Comparison of ENCODE assay signal across 10 mouse cellular contexts in the genomic region with DNA sequence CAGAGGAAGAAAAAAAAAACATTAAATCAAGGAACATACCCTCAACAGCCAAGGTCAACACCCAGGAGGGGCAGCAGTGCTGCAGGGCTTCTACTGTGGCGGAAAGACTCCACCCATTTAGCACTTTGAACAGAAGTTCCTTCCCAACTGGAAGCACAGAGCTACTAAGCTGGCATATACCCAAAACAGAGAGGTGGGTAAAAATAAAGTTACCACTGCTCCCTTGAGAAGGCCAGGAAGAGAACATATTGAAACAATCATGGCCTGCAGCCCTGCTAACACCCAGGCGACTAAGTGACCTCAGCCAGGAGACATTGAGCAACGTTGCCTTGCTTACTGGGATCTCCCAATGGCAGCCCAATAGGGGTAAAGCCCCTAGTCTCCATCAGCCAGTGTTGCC.
DNase-seq lines count a peak whose midpoint lies in the region; ATAC-seq and TF ChIP-seq lines count a peak whose summit lies in the region.
"Had no signal": no experiment of that assay in that cellular context is flagged by ENCODE, and none has a peak within 500 bp of the region (broad histone marks: within the 10 kb centered on the region; RNA-seq: fewer than 3 reads in every experiment).

No protein-coding gene starts in this region.

- H3K4me1 ChIP-seq in limb, embryonic 13.5 days, result peaks cover 43% of the 10 kb centered on the region
- H3K4me1 ChIP-seq in limb, embryonic 10.5 days, result peaks cover 34% of the 10 kb centered on the region
- H3K4me1 ChIP-seq in heart, embryonic 16.5 days (ENCODE audit: control insufficient read depth, insufficient read depth, low read length), result peaks cover 34% of the 10 kb centered on the region
- H3K4me1 ChIP-seq in stomach, postnatal 0 days (replicated peaks; ENCODE audit: control insufficient read depth, insufficient read depth), result no peaks in the 10 kb centered on the region
- H3K4me1 ChIP-seq in midbrain, embryonic 10.5 days, result peaks cover 19% of the 10 kb centered on the region
- H3K4me1 ChIP-seq: liver, embryonic 15.5 days had no signal

- no peaks in the 10 kb centered on the region for H3K27me3 ChIP-seq in limb, embryonic 13.5 days
- no peaks in the 10 kb centered on the region for H3K27me3 ChIP-seq in limb, embryonic 10.5 days (ENCODE audit: low read depth, poor library complexity, severe bottlenecking)
- H3K27me3 ChIP-seq in heart, embryonic 16.5 days (ENCODE audit: control insufficient read depth, insufficient read depth, low read length), result no peaks in the 10 kb centered on the region
- H3K27me3 ChIP-seq in stomach, postnatal 0 days (ENCODE audit: control insufficient read depth, insufficient read depth, low read length), result no peaks in the 10 kb centered on the region
- H3K27me3 ChIP-seq in midbrain, embryonic 10.5 days (ENCODE audit: low read depth, poor library complexity, severe bottlenecking), result no peaks in the 10 kb centered on the region
- H3K27me3 ChIP-seq: embryonic facial prominence, embryonic 12.5 days; liver, embryonic 15.5 days had no signal

- DNase-seq in limb, embryonic 10.5 days (ENCODE audit: low spot score), result no peak
- DNase-seq in kidney, postnatal 4 days, result peak; percentile 20 to 36
- DNase-seq in stomach, postnatal 0 days (ENCODE audit: low spot score), result no peak
- DNase-seq in midbrain, embryonic 10.5 days (ENCODE audit: low spot score), result no peak
- no peak for DNase-seq in layer of hippocampus, adult 9-11 months
- DNase-seq: thymus, postnatal 14 days had no signal

- no peak overlapping the region for H3K4me3 ChIP-seq in limb, embryonic 13.5 days
- no peak overlapping the region for H3K4me3 ChIP-seq in limb, embryonic 10.5 days
- no peak overlapping the region for H3K4me3 ChIP-seq in heart, embryonic 16.5 days (ENCODE audit: low read length)
- no peak overlapping the region for H3K4me3 ChIP-seq in stomach, postnatal 0 days (ENCODE audit: low read depth, low read length)
- no peak overlapping the region for H3K4me3 ChIP-seq in midbrain, embryonic 10.5 days
- H3K4me3 ChIP-seq: embryonic facial prominence, embryonic 12.5 days; liver, embryonic 15.5 days had no signal

- 31% methylated on average over 3 of the region's 3 CpGs for WGBS in limb, embryonic 13.5 days
- WGBS in limb, embryonic 10.5 days, result 72% methylated on average over 3 of the region's 3 CpGs
- 35% methylated on average over 3 of the region's 3 CpGs for WGBS in heart, embryonic 16.5 days
- WGBS in stomach, postnatal 0 days, result 16% methylated on average over 3 of the region's 3 CpGs
- 84% methylated on average over 3 of the region's 3 CpGs for WGBS in midbrain, embryonic 10.5 days

- TF ChIP-seq EP300 in stomach, postnatal 0 days (optimal IDR thresholded peaks at IDR 0.05), result no peak

- no peaks in the 10 kb centered on the region for H3K36me3 ChIP-seq in limb, embryonic 13.5 days
- 0 out of 2 replicates have a peak, but pooled peaks cover 6% of the 10 kb centered on the region for H3K36me3 ChIP-seq in limb, embryonic 10.5 days
- H3K36me3 ChIP-seq in heart, embryonic 16.5 days (ENCODE audit: control insufficient read depth, insufficient read depth), result no peaks in the 10 kb centered on the region
- H3K36me3 ChIP-seq in stomach, postnatal 0 days (ENCODE audit: control insufficient read depth, insufficient read depth, low read length), result no peaks in the 10 kb centered on the region
- H3K36me3 ChIP-seq in midbrain, embryonic 10.5 days, result 0 out of 2 replicates have a peak, but pooled peaks cover 5% of the 10 kb centered on the region
- H3K36me3 ChIP-seq: embryonic facial prominence, embryonic 12.5 days; liver, embryonic 15.5 days had no signal

- no peak for TF ChIP-seq CTCF in stomach, postnatal 0 days (IDR thresholded peaks at IDR 0.05; ENCODE audit: low read depth)

- H3K9ac ChIP-seq in limb, embryonic 13.5 days, result no peak overlapping the region
- H3K9ac ChIP-seq in heart, embryonic 16.5 days (ENCODE audit: low read length), result no peak overlapping the region
- H3K9ac ChIP-seq in stomach, postnatal 0 days (ENCODE audit: low read length), result no peak overlapping the region
- H3K9ac ChIP-seq: embryonic facial prominence, embryonic 12.5 days; liver, embryonic 15.5 days had no signal

- no peak overlapping the region; the same call in 1 of the 2 replicates for H3K4me2 ChIP-seq in limb, embryonic 13.5 days (replicated peaks)
- H3K4me2 ChIP-seq in heart, embryonic 16.5 days (ENCODE audit: low read depth, low read length), result peak overlapping the region; percentile 35; the same call in 1 of the 2 replicates
- no peak overlapping the region for H3K4me2 ChIP-seq in stomach, postnatal 0 days (replicated peaks; ENCODE audit: low read depth)
- H3K4me2 ChIP-seq: embryonic facial prominence, embryonic 12.5 days; liver, embryonic 15.5 days had no signal

- H3K9me3 ChIP-seq in limb, embryonic 13.5 days, result peaks cover 7% of the 10 kb centered on the region; the same call in 1 of the 2 replicates
- no peaks in the 10 kb centered on the region for H3K9me3 ChIP-seq in limb, embryonic 10.5 days (replicated peaks)
- no peaks in the 10 kb centered on the region for H3K9me3 ChIP-seq in heart, embryonic 16.5 days (replicated peaks; ENCODE audit: control insufficient read depth, low read length)
- H3K9me3 ChIP-seq in stomach, postnatal 0 days (ENCODE audit: control insufficient read depth, low read length), result no peaks in the 10 kb centered on the region
- 0 out of 2 replicates have a peak, but pooled peaks cover 7% of the 10 kb centered on the region for H3K9me3 ChIP-seq in midbrain, embryonic 10.5 days (replicated peaks)
- H3K9me3 ChIP-seq: embryonic facial prominence, embryonic 12.5 days; liver, embryonic 15.5 days had no signal

- peak overlapping the region; percentile 52 for H3K27ac ChIP-seq in limb, embryonic 13.5 days
- no peak overlapping the region for H3K27ac ChIP-seq in limb, embryonic 10.5 days
- peak overlapping the region; percentile 57 for H3K27ac ChIP-seq in heart, embryonic 16.5 days (ENCODE audit: low read length)
- H3K27ac ChIP-seq in stomach, postnatal 0 days (replicated peaks), result peak overlapping the region; percentile 40; the same call in 1 of the 2 replicates
- no peak overlapping the region for H3K27ac ChIP-seq in midbrain, embryonic 10.5 days (replicated peaks)
- H3K27ac ChIP-seq: embryonic facial prominence, embryonic 12.5 days; liver, embryonic 15.5 days had no signal

- no peak for ATAC-seq in limb, embryonic 13.5 days (ENCODE audit: low FRiP score, low read depth)
- ATAC-seq in heart, embryonic 16.5 days (replicated peaks; ENCODE audit: extremely low read depth, insufficient read depth, low FRiP score), result 0 out of 2 replicates have a peak, but pooled peaks have one; percentile 38
- ATAC-seq in stomach, postnatal 0 days (ENCODE audit: low FRiP score, low TSS enrichment), result 0 out of 2 replicates have a peak, but pooled peaks have one; percentile 32

Comparison
In these comparisons a context has a peak if more than half of its experiments do, and no peak if none do; other contexts are left out.
1. H3K27ac ChIP-seq: peak in limb, embryonic 13.5 days (single experiment), heart, embryonic 16.5 days (single experiment) and stomach, postnatal 0 days (single experiment); none in limb, embryonic 10.5 days (single experiment) and midbrain, embryonic 10.5 days (single experiment).
2. DNase-seq: peak in kidney, postnatal 4 days (2 of 2); none in limb, embryonic 10.5 days (single experiment), stomach, postnatal 0 days (single experiment), midbrain, embryonic 10.5 days (single experiment) and layer of hippocampus, adult 9-11 months (single experiment).